Mouse (Mus musculus): ENCODE results near the gene Col23a1. TPM values are rescaled to one million over a fixed set of nuclear protein-coding genes. Genes with fewer than 3 reads are reported as not detected.

Col23a1 gene
- 1.8 and 2.6 TPM in 2 replicates for polyA plus RNA-seq (2012; rRNA removed; ENCODE audit: low replicate concordance)

GRCm38 (mm10) chr11:51289564-51290041, at the start of gene Col23a1:
Gene Col23a1 (plus strand): TSS chr11:51289920.

DNA sequence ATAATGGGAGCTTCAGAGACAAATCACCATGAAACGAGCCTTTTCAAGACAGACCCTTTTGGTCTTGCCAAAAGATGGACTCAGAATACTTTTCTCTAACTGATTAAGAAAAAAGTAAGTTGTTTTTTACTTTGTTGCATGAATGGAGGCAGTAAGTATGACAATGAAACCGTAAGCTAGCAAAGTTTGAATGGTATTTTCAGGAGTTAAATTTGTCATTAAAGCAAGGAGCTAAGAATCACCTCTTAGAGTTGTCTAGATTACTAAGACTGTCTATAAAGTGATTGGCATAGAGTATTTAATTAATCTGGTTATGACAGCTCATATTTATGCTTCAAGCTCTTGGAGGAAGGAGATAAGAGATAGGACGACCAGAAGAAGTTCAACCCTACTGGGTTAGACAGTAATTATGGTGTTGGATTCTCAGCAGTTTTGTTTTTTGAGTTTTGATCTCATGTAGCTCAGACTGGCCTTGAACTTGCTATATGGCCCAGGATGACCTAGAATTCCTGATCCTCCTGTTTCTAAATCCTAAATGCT, 28.0 kb upstream of the Col23a1 start, which contains the start of gene Clk4:
Gene Clk4, plus strand, starts transcription at position 51 of the 540 bp plus-strand sequence.

DNA sequence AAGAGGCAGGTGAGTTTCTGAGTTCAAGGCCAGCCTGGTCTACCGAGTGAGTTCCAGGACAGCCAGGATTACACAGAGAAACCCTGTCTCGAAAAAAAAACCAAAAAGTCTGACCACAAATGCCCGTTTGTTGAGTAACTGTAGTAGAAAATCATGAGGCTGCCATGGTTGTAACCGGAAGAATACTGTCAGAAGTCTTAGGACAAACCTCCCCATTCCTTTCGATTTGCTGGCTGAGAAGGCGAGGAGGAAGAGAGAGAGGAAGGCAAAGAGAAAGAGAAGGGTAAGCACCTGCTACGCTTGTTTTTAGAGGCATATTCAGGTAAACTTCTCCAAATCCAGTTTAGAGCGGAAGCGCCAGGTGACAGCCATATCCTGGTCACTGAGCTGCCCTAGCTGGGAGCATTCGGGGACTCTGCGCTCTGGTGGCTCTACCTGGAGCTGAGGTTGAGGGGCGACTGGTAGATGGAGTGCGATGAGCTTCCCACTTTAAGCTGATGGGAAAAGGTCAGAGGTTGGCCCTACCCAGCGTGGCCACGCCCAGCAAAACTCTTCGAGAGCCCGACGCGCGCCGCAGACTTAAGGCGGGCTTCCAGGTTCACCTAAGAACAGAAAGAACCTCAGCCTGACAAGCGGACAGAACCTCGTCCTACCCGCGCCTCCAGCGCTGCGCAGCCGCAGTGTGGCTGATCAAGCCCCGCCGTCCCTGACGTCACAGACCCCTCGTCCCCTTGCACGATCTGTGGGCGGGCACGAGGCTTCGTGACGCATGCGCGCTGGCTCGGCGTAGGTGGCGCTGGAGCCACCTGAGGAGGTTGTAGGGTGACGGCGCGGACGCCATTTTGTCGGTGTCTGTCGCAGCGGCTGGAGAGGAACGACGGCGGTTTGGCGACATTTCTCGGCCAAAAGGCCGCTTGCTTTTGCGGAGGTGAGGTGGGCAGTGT, 27.1 kb upstream of the Col23a1 start, which contains the start of gene BC049762:
Gene BC049762, minus strand, starts transcription at position 705 of the 944 bp plus-strand sequence.

DNA sequence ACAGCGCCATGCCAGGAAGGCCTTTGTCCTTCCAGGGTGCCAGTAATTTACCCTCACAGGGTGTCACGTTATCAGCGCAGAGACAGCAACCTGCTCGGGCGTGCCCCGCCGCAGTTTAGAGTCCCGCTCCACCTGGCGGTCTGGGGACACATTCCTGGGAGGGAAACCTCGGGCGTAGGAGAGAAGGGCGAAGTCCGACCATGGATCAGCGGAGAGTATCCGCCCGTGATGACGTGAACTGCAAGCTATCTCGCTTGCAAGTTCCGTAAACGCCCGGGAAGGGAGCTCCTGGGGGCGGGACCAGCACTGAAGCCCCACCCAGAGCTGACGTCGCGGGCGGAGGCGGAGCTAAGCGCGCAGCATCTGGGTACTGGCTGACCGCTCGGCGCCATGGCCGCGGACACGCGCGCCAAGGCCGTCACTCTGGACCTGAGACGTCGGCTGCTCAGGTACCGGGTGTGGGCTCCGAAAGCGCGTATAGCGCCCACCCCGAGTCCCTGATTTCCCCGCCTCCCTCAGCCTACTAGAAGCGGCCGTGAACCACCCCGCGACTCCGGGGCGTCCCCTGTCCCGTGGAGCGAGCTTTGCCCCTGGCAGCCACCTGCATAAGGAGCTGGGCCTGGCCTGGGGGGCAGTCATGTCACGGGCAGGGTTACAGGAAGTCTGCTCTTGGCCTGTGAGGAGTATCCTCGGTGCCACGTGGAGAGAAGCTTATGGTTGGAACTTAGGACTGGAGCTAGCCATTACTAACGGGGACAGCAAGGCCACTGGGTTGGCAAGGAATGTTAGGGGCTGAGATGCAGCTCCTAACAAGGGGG, 294.9 kb downstream of the Col23a1 start, which contains the start of gene Phykpl:
Gene Phykpl, plus strand, starts transcription at position 327 of the 818 bp plus-strand sequence.

DNA sequence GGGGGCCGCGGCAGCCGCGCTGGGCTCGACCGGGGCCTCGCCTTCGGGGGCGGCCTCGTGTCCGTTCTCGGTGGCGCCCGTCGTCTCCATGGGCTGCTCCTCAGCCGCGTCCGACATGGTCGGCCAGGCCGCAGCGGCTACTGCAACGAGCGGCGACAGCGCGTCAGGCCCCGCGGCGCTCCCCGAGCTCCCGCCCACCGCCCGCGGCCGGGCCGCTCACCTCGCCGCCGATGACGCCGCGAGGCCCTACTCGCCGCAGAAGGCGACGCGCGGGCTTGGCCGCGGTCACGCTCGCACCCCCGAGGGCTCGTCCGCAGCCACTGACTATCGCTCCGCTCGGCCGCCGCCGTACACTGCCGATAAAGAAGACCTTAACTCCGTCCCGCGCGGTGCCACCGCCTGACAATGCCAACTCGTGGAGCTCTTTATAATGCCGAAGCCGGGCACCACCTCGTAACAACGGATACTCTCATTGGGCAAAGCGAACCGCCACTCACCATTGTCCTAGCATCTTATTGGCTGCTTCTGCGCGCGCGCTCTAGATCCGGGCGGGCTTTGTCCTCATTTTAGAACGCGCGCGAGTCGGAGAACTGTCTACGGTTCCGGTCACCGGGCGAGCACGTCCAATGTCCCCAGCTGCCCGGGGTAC, 316.9 kb downstream of the Col23a1 start, which contains the start of gene Hnrnpab:
Gene Hnrnpab, minus strand, starts transcription at position 401 of the 649 bp plus-strand sequence.

GRCm38 (mm10) chr11:51619409-51620060, 329.8 kb downstream of the Col23a1 start, which contains the start of gene Nhp2:
Gene Nhp2 (plus strand): TSS chr11:51619735.

Other genes starting within 250 kb of the Col23a1 start
- not detected in 2 replicates for gene Olfr1375, start 241.8 kb upstream of the Col23a1 start, polyA plus RNA-seq (2012; rRNA removed; ENCODE audit: low replicate concordance)
- 0.14 and 0.16 TPM in 2 replicates for gene Zfp354a, start 230.7 kb upstream of the Col23a1 start, polyA plus RNA-seq (2012; rRNA removed; ENCODE audit: low replicate concordance)
- not detected in 2 replicates for gene Gm12569, start 69.4 kb upstream of the Col23a1 start, polyA plus RNA-seq (2012; rRNA removed; ENCODE audit: low replicate concordance)
- gene Clk4, start 28.2 kb upstream of the Col23a1 start, polyA plus RNA-seq (2012; rRNA removed; ENCODE audit: low replicate concordance) = 3.3 and 3.4 TPM in 2 replicates
- 0.41 TPM in 1 of 2 replicates, not detected in the other for gene BC049762, start 26.9 kb upstream of the Col23a1 start, polyA plus RNA-seq (2012; rRNA removed; ENCODE audit: low replicate concordance)